ENCODE assay signal across 8 mouse cellular contexts in the genomic region with DNA sequence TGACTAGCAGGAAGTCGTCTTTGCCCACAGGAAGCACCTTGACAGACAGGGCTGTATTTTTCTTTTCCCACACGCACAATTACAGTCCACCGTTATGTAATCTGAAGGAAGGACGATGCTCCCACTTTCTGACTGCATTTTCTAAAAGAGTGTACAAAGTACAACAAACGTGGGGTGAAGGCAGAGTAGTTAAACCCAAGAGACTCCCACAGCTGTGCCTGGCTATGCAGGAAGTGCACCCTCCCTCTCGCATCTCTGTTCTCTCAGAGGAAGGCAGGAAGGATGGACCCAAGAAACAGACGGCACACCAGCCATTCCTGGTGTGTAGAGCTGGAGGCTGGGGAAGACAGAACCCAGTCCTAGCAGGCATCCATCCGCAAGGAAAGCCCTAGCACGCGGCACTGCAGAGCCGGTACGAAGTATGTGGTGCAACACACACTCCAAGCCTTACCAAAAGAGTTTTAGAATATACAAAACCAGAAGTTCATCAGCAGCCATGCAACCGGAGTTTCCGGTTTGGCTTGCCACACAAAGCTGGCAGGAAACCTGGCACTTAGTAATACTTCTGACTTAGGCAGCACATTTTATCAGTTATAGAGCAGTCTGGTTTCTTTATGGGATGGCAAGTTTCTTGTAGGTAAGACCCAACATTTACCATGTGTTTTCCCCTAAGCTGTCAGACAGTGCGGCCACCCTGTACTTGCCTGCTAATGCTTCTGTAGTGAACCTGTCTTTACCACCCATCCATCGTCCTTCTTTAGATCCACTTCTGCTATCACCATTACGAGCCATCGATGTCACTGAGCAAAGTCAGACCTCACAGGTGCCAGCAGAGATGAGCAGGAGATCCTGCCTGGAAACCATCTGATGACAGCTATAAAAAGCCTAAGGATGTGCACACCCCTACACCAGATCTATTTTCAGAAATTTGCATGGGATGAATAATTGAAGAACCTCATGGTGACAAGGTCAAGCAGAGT. TPM values are rescaled to one million over a fixed set of nuclear protein-coding genes. Genes with fewer than 3 reads are reported as not detected.
DNase-seq lines count a peak whose midpoint lies in the region; ATAC-seq lines count a peak whose summit lies in the region.

No protein-coding gene starts in this region.

- H3K27ac ChIP-seq in heart, embryonic 10.5 days: peak overlapping the region; percentile 42; the same call in 1 of the 2 replicates
- H3K27ac ChIP-seq in heart, embryonic 11.5 days (ENCODE audit: low read depth, low read length): no peak overlapping the region
- peak overlapping the region; percentile 46 for H3K27ac ChIP-seq in heart, embryonic 13.5 days (replicated peaks)

- H3K4me3 ChIP-seq in heart, embryonic 10.5 days: no peak overlapping the region
- H3K4me3 ChIP-seq in heart, embryonic 11.5 days (ENCODE audit: low read depth, low read length): no peak overlapping the region
- H3K4me3 ChIP-seq in heart, embryonic 13.5 days: no peak overlapping the region

- no peak for ATAC-seq in heart, embryonic 11.5 days (replicated peaks; ENCODE audit: insufficient number of reproducible peaks, low FRiP score, low TSS enrichment)
- ATAC-seq in heart, embryonic 13.5 days (ENCODE audit: extremely low read depth, insufficient number of reproducible peaks, low FRiP score, low TSS enrichment): no peak

- H3K4me1 ChIP-seq in heart, embryonic 10.5 days: peaks cover 11% of the 10 kb centered on the region; the same call in 1 of the 2 replicates
- no peaks in the 10 kb centered on the region for H3K4me1 ChIP-seq in heart, embryonic 11.5 days (ENCODE audit: control insufficient read depth, insufficient read depth, low read length)
- peaks cover 15% of the 10 kb centered on the region for H3K4me1 ChIP-seq in heart, embryonic 13.5 days

- no peaks in the 10 kb centered on the region for H3K9me3 ChIP-seq in heart, embryonic 10.5 days
- H3K9me3 ChIP-seq in heart, embryonic 11.5 days (replicated peaks; ENCODE audit: control insufficient read depth, low read length): no peaks in the 10 kb centered on the region
- H3K9me3 ChIP-seq in heart, embryonic 13.5 days: no peaks in the 10 kb centered on the region

- H3K27me3 ChIP-seq in heart, embryonic 10.5 days (ENCODE audit: insufficient read depth, poor library complexity, severe bottlenecking): no peaks in the 10 kb centered on the region
- no peaks in the 10 kb centered on the region for H3K27me3 ChIP-seq in heart, embryonic 11.5 days (ENCODE audit: control insufficient read depth, insufficient read depth, low read length)
- no peaks in the 10 kb centered on the region for H3K27me3 ChIP-seq in heart, embryonic 13.5 days (replicated peaks)

- no peak overlapping the region for H3K9ac ChIP-seq in heart, embryonic 11.5 days (ENCODE audit: low read depth, low read length)
- H3K9ac ChIP-seq in heart, embryonic 13.5 days: no peak overlapping the region

- H3K36me3 ChIP-seq in heart, embryonic 10.5 days: peaks cover 33% of the 10 kb centered on the region
- H3K36me3 ChIP-seq in heart, embryonic 11.5 days (ENCODE audit: control insufficient read depth, insufficient read depth, low read length): no peaks in the 10 kb centered on the region
- H3K36me3 ChIP-seq in heart, embryonic 13.5 days: peaks cover 60% of the 10 kb centered on the region

- 68% methylated on average over 18 of the region's 18 CpGs for WGBS in heart, embryonic 10.5 days
- WGBS in heart, embryonic 11.5 days (ENCODE audit: insufficient replicate concordance): 73% methylated on average over 18 of the region's 18 CpGs
- 64% methylated on average over 18 of the region's 18 CpGs for WGBS in heart, embryonic 13.5 days

- DNase-seq in heart, embryonic 10.5 days (ENCODE audit: low spot score): no peak
- DNase-seq in 416B (ENCODE audit: low read depth): peak; percentile 97
- DNase-seq in lung, postnatal 10 days: peak; percentile 10
- DNase-seq in adrenal gland, postnatal 14 days: no peak
- DNase-seq in ovary, postnatal 14 days (ENCODE audit: low spot score): no peak
- no peak for DNase-seq in embryo, embryonic 9.5 days (ENCODE audit: extremely low spot score)

- no peak overlapping the region for H3K4me2 ChIP-seq in heart, embryonic 11.5 days
- no peak overlapping the region for H3K4me2 ChIP-seq in heart, embryonic 13.5 days

RNA-seq across cellular contexts. Expression of gene Ap1s3, which starts 39.7 kb away (rescaled TPM):
- polyA plus RNA-seq in heart, embryonic 10.5 days (2016; fragmentation: Nextera tagmentation; extraction: Ambion mirVana): 0.21 and 0.28 TPM in 2 replicates
- 0.08 and 0.30 TPM in 2 replicates for polyA plus RNA-seq in heart, embryonic 11.5 days (2014; fragmentation: Nextera tagmentation; extraction: Ambion mirVana)
- 0.13 and 0.24 TPM in 2 replicates for polyA plus RNA-seq in heart, embryonic 13.5 days (2015; fragmentation: Nextera tagmentation; extraction: Ambion mirVana)
- 0.67 and 2.2 TPM in 2 replicates for total RNA-seq in adrenal gland, postnatal 14 days (2021)

Comparison
In these comparisons a context has a peak if more than half of its experiments do, and no peak if none do; other contexts are left out.
1. DNase-seq: peak in 416B (single experiment) and lung, postnatal 10 days (single experiment); none in heart, embryonic 10.5 days (single experiment), adrenal gland, postnatal 14 days (single experiment), ovary, postnatal 14 days (single experiment) and embryo, embryonic 9.5 days (single experiment).